Mouse (Mus musculus) liver, embryonic 11.5 days (tissue): ENCODE data around the gene Apba2. TPM values are rescaled to one million over a fixed set of nuclear protein-coding genes. Genes with fewer than 3 reads are reported as not detected.

Source experiments
- ATAC-seq: fragments of 200-750 bp; cut with Nextera tagmentation; replicated peaks from 2 replicates; pipeline ENCODE4 v1.8.0; 2017; ENCODE audit warnings: moderate number of reproducible peaks, mild to moderate bottlenecking, moderate TSS enrichment, moderate library complexity; ENCODE audit not compliant: low FRiP score
- DNase-seq: peaks from one replicate; pipeline ENCODE4 v3.0.0-alpha.2; 2017; ENCODE audit warnings: low spot score
- H3K27ac ChIP-seq: fragments of 300-500 bp; sonication (generic); 2 replicates; pipeline ENCODE4 v1.5.1; 2014; ENCODE audit warnings: mild to moderate bottlenecking, low read depth, low read length, control low read depth
- H3K27me3 ChIP-seq: fragments of 300-500 bp; sonication (generic); replicated peaks from 2 replicates; pipeline ENCODE4 v1.6.1; 2014; ENCODE audit warnings: low read length, mixed read lengths; ENCODE audit not compliant: control insufficient read depth, insufficient read depth
- H3K36me3 ChIP-seq: fragments of 300-500 bp; sonication (generic); 2 replicates; pipeline ENCODE4 v1.6.1; 2014; ENCODE audit warnings: mild to moderate bottlenecking, low read length, moderate library complexity, mixed read lengths; ENCODE audit not compliant: control insufficient read depth, insufficient read depth
- H3K4me1 ChIP-seq: fragments of 300-500 bp; sonication (generic); replicated peaks from 2 replicates; pipeline ENCODE4 v1.6.1; 2014; ENCODE audit warnings: low read length, mixed read lengths; ENCODE audit not compliant: control insufficient read depth, insufficient read depth
- H3K4me2 ChIP-seq: fragments of 300-500 bp; sonication (generic); 2 replicates; pipeline ENCODE4 v1.6.1; 2014; ENCODE audit warnings: mild to moderate bottlenecking, control low read depth, moderate library complexity
- H3K4me3 ChIP-seq: fragments of 300-500 bp; sonication (generic); 2 replicates; pipeline ENCODE4 v1.5.1; 2014; ENCODE audit warnings: low read depth, low read length, control low read depth
- H3K9ac ChIP-seq: fragments of 300-500 bp; sonication (generic); 2 replicates; pipeline ENCODE4 v1.6.1; 2014; ENCODE audit warnings: low read depth, low read length, control low read depth
- H3K9me3 ChIP-seq: fragments of 300-500 bp; sonication (generic); 2 replicates; pipeline ENCODE4 v1.6.1; 2016; ENCODE audit warnings: low read length, inconsistent platforms, mixed read lengths; ENCODE audit not compliant: control insufficient read depth
- WGBS: fragments of 180-500 bp; shearing (Covaris S2); extraction: QIAGEN DNeasy Blood & Tissue Kit; methylation state at CpG from one replicate; pipeline ENCODE4 v1.1.7; 2014; 5-methylcytosine and 5-hydroxymethylcytosine counted together
- polyA plus RNA-seq: library from polyadenylated mRNA; unstranded; fragments of >200 nt; fragmentation: Nextera tagmentation; extraction: Ambion mirVana; gene quantifications from 2 replicates; pipeline ENCODE4 v1.2.1, GENCODE M21; 2014

The Apba2 gene
- polyA plus RNA-seq, 1 experiment from 2014 or later, result 0.96 TPM

DNA sequence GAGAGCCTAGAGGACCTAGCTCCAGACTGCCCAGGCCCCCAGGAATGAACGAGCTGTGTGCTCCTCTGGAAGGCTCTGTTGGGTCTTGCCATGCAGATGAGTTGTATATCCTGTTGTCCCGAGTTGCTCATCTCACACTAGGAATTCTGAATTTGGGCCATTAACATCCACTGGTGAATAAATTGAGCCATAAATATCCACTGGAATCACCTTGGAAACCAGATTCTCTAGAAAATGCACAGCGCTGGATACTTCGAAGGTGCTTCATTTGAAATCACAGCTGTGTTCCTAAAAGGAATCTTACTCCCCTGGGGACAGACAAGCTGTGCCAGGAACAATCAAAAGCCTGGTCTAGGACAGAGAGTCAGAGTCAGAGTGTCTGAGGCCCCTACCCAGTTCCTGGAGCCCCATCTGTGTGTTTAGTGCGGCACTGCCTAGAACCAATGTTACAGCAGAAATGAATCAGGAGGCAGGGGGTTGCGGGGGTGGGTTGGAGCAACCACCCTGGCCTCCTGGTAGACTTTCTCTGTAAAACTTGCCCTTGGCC lies 196.4 kb downstream of the Apba2 start:
- H3K36me3 ChIP-seq, result no peaks in the 10 kb centered on the region
- H3K9ac ChIP-seq, result no peak overlapping the region
- no peak for ATAC-seq
- no peak overlapping the region for H3K4me3 ChIP-seq
- H3K4me2 ChIP-seq, result no peak overlapping the region
- H3K27ac ChIP-seq, result no peak overlapping the region
- H3K4me1 ChIP-seq, result no peaks in the 10 kb centered on the region
- H3K9me3 ChIP-seq, result no peaks in the 10 kb centered on the region
- H3K27me3 ChIP-seq, result no peaks in the 10 kb centered on the region
- DNase-seq, result no peak
- 90% methylated on average over 6 of the region's 6 CpGs for WGBS

DNA sequence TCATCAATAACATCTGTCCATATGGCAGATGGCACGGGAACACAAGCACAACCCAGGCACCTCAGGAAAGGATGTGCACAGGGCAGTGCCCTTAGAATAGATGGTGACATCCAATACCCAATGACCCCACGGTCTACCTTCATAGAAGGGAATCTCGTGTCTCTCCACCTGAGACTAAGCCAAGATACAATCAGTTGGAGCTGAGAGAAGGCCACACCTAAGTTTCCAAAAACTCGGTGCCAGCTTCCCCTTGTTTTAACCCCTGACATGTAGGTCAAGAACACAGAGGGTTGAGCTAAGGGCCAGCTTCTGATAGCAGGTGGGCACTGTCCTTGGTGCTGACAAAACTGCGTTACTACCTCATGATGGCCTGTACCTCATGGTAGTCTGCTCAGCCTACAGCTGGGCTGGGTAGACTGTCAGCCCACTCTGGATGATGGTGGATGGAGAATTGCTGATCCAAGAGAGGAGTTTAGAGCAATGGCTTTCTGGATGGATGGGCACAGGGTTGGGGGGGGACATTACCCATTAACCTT lies 202.6 kb downstream of the Apba2 start:
- WGBS, result 57% methylated on average over 5 of the region's 5 CpGs
- Histone ChIP-seq H3K9me3 (no peaks in the 10 kb centered on the region), H3K27me3 (no peaks in the 10 kb centered on the region), H3K4me2 (no peak overlapping the region), H3K36me3 (no peaks in the 10 kb centered on the region), H3K27ac (no peak overlapping the region), H3K4me1 (no peaks in the 10 kb centered on the region), H3K9ac (no peak overlapping the region), H3K4me3 (no peak overlapping the region)
- DNase-seq, result no peak
- ATAC-seq, result no peak

- WGBS, result 80% methylated on average over 4 of the region's 4 CpGs
Measured at GRCm38 (mm10) chr7:64708176-64708575, 206.7 kb downstream of the Apba2 start.

DNA sequence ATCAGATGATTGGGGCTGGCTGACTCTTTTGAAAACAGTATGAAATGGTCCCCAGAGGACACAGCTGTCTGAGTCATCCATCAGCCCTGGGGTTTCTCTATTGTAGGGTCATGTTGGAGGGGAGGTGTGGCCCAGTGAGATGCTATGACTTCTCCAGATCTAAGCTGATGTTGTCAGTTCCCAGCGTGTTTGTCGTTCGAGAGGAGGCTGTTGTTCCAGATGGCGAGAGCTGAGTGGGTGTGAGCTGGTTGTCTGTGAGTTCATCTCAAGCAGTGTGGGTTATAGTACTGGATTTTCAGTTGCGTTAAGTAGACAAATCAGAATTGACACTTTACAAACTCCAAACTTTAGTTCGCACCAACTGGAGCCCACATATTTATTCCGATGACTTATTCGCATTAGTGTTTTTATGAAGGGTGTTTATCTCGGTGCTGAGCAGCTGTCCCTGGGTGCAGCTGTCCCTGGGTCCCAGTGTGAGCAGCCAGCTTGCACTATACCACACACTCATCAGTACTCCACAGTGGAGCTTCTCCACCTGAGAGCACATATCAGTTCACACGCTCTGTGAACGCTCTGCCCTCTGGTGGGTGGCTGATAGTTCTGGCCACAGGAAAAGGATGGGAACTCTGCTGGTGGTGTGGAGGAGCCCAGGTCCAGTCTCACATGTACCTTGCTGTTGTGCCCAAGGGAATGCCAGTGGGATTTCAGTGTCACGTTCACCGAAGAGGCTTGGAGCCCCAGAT lies 208.2 kb downstream of the Apba2 start:
- no peaks in the 10 kb centered on the region for H3K27me3 ChIP-seq
- DNase-seq, result no peak
- no peak for ATAC-seq
- H3K9me3 ChIP-seq, result no peaks in the 10 kb centered on the region
- H3K4me1 ChIP-seq, result no peaks in the 10 kb centered on the region
- no peak overlapping the region for H3K4me2 ChIP-seq
- no peak overlapping the region for H3K9ac ChIP-seq
- WGBS, result 81% methylated on average over 13 of the region's 13 CpGs
- H3K36me3 ChIP-seq, result no peaks in the 10 kb centered on the region
- no peak overlapping the region for H3K27ac ChIP-seq
- H3K4me3 ChIP-seq, result no peak overlapping the region

More at GRCm38 (mm10) chr7:64708176-64708575, 206.7 kb downstream of the Apba2 start:
- ATAC-seq (no peak), DNase-seq (no peak)
- no peaks in the 10 kb centered on the region for H3K36me3 ChIP-seq
- no peaks in the 10 kb centered on the region for H3K27me3 ChIP-seq
- H3K4me1 ChIP-seq, result no peaks in the 10 kb centered on the region
- no peak overlapping the region for H3K4me2 ChIP-seq
- no peak overlapping the region for H3K4me3 ChIP-seq
- H3K9me3 ChIP-seq, result no peaks in the 10 kb centered on the region
- no peak overlapping the region for H3K9ac ChIP-seq
- no peak overlapping the region for H3K27ac ChIP-seq

DNA sequence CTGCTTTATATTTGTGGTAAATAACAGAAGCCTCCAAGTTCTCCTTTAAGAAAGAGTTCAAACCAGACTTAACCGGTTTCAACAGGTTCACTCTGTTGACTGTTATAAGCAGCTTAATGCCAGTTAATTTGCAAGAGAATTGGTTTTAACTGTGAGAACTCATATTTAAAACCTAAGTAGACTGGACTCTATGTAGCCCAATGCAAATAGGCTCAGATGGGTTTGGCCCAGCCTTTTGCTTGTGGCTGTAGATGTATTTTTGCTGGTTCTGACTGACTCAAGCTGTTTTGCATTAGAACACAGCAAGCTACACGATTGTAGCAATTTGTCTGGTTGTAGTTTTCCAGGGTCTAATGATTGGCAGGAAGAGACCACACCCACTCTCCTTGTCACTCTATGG lies 214.8 kb downstream of the Apba2 start:
- Histone ChIP-seq H3K27ac (no peak overlapping the region), H3K27me3 (no peaks in the 10 kb centered on the region), H3K4me3 (no peak overlapping the region), H3K4me1 (no peaks in the 10 kb centered on the region), H3K4me2 (no peak overlapping the region), H3K9ac (no peak overlapping the region), H3K36me3 (no peaks in the 10 kb centered on the region), H3K9me3 (no peaks in the 10 kb centered on the region)
- 83% methylated on average over 2 of the region's 2 CpGs for WGBS
- DNase-seq, result no peak
- ATAC-seq, result no peak

- ATAC-seq, result no peak
- Histone ChIP-seq H3K27me3 (no peaks in the 10 kb centered on the region), H3K9me3 (no peaks in the 10 kb centered on the region), H3K36me3 (no peaks in the 10 kb centered on the region), H3K9ac (no peak overlapping the region), H3K4me2 (no peak overlapping the region), H3K4me3 (no peak overlapping the region), H3K4me1 (no peaks in the 10 kb centered on the region), H3K27ac (no peak overlapping the region)
- no peak for DNase-seq
- 68% methylated on average over 3 of the region's 3 CpGs for WGBS
Measured at GRCm38 (mm10) chr7:64723313-64723712, 221.8 kb downstream of the Apba2 start.

GRCm38 (mm10) chr7:64724409-64724808 lies 222.9 kb downstream of the Apba2 start:
- Histone ChIP-seq H3K9ac (no peak overlapping the region), H3K27me3 (no peaks in the 10 kb centered on the region), H3K4me3 (no peak overlapping the region), H3K4me1 (no peaks in the 10 kb centered on the region), H3K9me3 (no peaks in the 10 kb centered on the region), H3K36me3 (no peaks in the 10 kb centered on the region), H3K27ac (no peak overlapping the region), H3K4me2 (no peak overlapping the region)
- ATAC-seq (no peak), DNase-seq (no peak)
- WGBS, result 81% methylated on average over 1 of the region's 1 CpGs

- Histone ChIP-seq H3K9ac (no peak overlapping the region), H3K4me1 (no peaks in the 10 kb centered on the region), H3K4me2 (no peak overlapping the region), H3K9me3 (no peaks in the 10 kb centered on the region), H3K4me3 (no peak overlapping the region), H3K27me3 (no peaks in the 10 kb centered on the region), H3K27ac (no peak overlapping the region), H3K36me3 (no peaks in the 10 kb centered on the region)
- ATAC-seq (no peak), DNase-seq (no peak)
- 74% methylated on average over 6 of the region's 6 CpGs for WGBS
Measured at GRCm38 (mm10) chr7:64725967-64726695, 224.6 kb downstream of the Apba2 start.
